Mouse (Mus musculus) heart, postnatal 14 days (tissue): ENCODE measurements at regions not wholly inside any gene's neighbourhood (a gene's known extent, or its start where the extent isn't known, plus 50 kb on each side); places are given as distances from the start of the nearest gene placed in this dataset.

ENCODE experiments used
- DNase-seq, 2 experiments: peaks; one replicate each; pipeline ENCODE4 v3.0.0; 2021 to 2022
- intact Hi-C: fragments of 180-260 bp; cut with DNase I; formaldehyde crosslinking; loops from one replicate; pipeline ENCODE4 v1.15.1; 2025

- DNase-seq: no peak
- intact Hi-C loops: no loop called here
These were observed 58.0 kb upstream of the Abca12 start for GRCm38 (mm10) chr1:71472691-71473090.

- intact Hi-C loops: no loop called here
- no peak for DNase-seq
These were observed 68.4 kb upstream of the Abca12 start for GRCm38 (mm10) chr1:71483149-71483548.

- intact Hi-C loops: no loop called here
- DNase-seq: no peak
These were observed 62.4 kb upstream of the Atic start for GRCm38 (mm10) chr1:71494576-71494975.

GRCm38 (mm10) chr1:71505898-71506297 lies 51.1 kb upstream of the Atic start:
- intact Hi-C loops: loop anchor here (1.0 to 5.0 kb wide), 2 partner anchors 217 to 616 kb away; no protein-coding TSS in a partner anchor
- peak in 1 of 2 experiments; percentile 23 for DNase-seq

GRCm38 (mm10) chr1:71506534-71506933 lies 50.4 kb upstream of the Atic start:
- DNase-seq: no peak
- intact Hi-C loops: loop anchor here (1.0 to 5.0 kb wide), 2 partner anchors 217 to 616 kb away; no protein-coding TSS in a partner anchor
